Mouse (Mus musculus) liver, adult 2 months (tissue): ENCODE data around the gene Lhfpl5. TPM values are rescaled to one million over a fixed set of nuclear protein-coding genes. Genes with fewer than 3 reads are reported as not detected.

Source experiments
- DNase-seq: peaks from one replicate; pipeline ENCODE4 v3.0.0-alpha.2; 2011; ENCODE audit warnings: low read depth, low spot score; ENCODE audit errors: extremely low read depth
- H3K27ac ChIP-seq: fragments of 200-500 bp; replicated peaks from 2 replicates; pipeline ENCODE4 v1.5.1; 2012; ENCODE audit warnings: low read depth, mild to moderate bottlenecking, control low read depth, inconsistent platforms, low read length; ENCODE audit not compliant: insufficient read depth
- H3K27me3 ChIP-seq: fragments of 200-500 bp; 2 replicates; pipeline ENCODE4 v1.6.1; 2012; ENCODE audit warnings: mild to moderate bottlenecking, moderate library complexity, low read length, inconsistent platforms; ENCODE audit not compliant: control insufficient read depth, insufficient read depth
- H3K36me3 ChIP-seq: fragments of 200-500 bp; 2 replicates; pipeline ENCODE4 v1.6.1; 2012; ENCODE audit warnings: low read length, inconsistent platforms; ENCODE audit not compliant: control insufficient read depth, insufficient read depth
- H3K4me1 ChIP-seq: fragments of 200-500 bp; 2 replicates; pipeline ENCODE4 v1.6.1; 2011; ENCODE audit warnings: low read length; ENCODE audit not compliant: control insufficient read depth, insufficient read depth
- H3K4me3 ChIP-seq: fragments of 200-500 bp; 2 replicates; pipeline ENCODE4 v1.5.1; 2011; ENCODE audit warnings: low read depth, mild to moderate bottlenecking, control low read depth, low read length, moderate library complexity; ENCODE audit not compliant: insufficient read depth
- H3K79me2 ChIP-seq: fragments of 200-500 bp; 2 replicates; pipeline ENCODE4 v1.6.1; 2012; ENCODE audit warnings: inconsistent platforms, mild to moderate bottlenecking, low read length, moderate library complexity; ENCODE audit not compliant: control insufficient read depth, insufficient read depth
- H3K9ac ChIP-seq: fragments of 200-500 bp; 2 replicates; pipeline ENCODE4 v1.6.1; 2012; ENCODE audit warnings: low read depth, mild to moderate bottlenecking, control low read depth, inconsistent platforms, low read length
- CTCF ChIP-seq: fragments of 200-500 bp; IDR thresholded peaks from 2 replicates; pipeline ENCODE4 v1.5.1; 2011; ENCODE audit warnings: low read depth, low read length, control low read depth
- POLR2A ChIP-seq: fragments of 200-500 bp; IDR thresholded peaks from 2 replicates; pipeline ENCODE4 v1.6.1; 2011; ENCODE audit warnings: low read length, control low read depth; ENCODE audit not compliant: insufficient read depth; ENCODE audit errors: extremely low read depth
- WGBS: fragments of 180-500 bp; shearing (Covaris S2); methylation state at CpG from one replicate; pipeline ENCODE4 v1.1.7; 2018; 5-methylcytosine and 5-hydroxymethylcytosine counted together
- polyA plus RNA-seq: library from polyadenylated mRNA; depleted of rRNA; stranded (reverse); fragments of >200 nt; gene quantifications from 2 replicates; pipeline ENCODE4 v1.2.3, GENCODE M21; 2012
- total RNA-seq: library from RNA; depleted of rRNA; stranded (reverse); fragments of >200 nt; gene quantifications from 2 replicates; pipeline ENCODE4 v1.2.3, GENCODE M21; 2014

Gene Lhfpl5
- total and polyA plus RNA-seq, 2 experiments = not detected

DNA sequence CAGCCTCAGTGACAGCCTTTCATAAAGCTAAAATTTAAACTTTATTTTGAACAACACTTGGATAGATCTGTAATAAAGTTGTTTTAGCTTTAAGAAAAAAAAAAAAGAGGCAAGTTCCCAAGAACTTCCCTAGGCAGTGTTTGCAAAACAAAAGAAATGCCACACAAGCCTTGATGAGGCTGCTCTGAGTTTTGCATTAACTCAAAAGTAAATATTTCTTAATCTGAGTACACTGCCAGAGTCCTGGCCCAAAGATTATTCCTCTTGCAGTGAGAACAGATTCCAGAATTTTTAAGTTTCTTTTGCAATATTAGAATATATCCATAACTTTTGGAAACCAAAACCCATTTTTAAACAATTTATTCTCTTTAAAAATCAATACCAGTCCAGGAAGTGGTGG is 10.3 kb upstream of the Lhfpl5 start:
- H3K9ac ChIP-seq = no peak overlapping the region
- TF ChIP-seq CTCF (no peak), POLR2A (no peak)
- H3K4me1 ChIP-seq = 0 out of 2 replicates have a peak, but pooled peaks cover 3% of the 10 kb centered on the region
- no peaks in the 10 kb centered on the region for H3K36me3 ChIP-seq
- no peaks in the 10 kb centered on the region for H3K27me3 ChIP-seq
- H3K27ac ChIP-seq = peak overlapping the region; percentile 58; the same call in 1 of the 2 replicates
- peak; percentile 95 for DNase-seq
- no peaks in the 10 kb centered on the region for H3K79me2 ChIP-seq
- no peak overlapping the region for H3K4me3 ChIP-seq

DNA sequence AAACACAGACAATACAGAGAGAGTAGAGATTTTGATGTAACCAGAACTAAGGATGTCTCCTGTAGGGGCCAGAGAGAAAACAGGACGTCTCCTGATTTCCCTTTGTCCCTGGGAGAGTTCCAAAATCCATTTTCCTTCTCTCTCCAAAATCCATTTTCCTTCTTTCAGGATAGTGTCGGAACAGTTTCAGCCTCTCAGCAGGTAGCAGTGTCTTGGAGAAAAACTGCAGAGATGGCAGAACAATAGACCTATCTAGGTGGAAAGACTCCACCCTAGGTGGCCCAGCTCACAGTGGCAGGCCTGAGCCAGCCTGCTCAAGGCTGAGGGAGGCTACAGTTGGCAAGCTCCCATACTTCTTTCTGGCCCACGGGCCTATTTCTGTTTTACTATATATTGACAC is 7.9 kb upstream of the Lhfpl5 start:
- WGBS = 7% methylated on average over 3 of the region's 3 CpGs
- Histone ChIP-seq H3K27ac (no peak overlapping the region), H3K79me2 (no peaks in the 10 kb centered on the region), H3K36me3 (no peaks in the 10 kb centered on the region), H3K27me3 (no peaks in the 10 kb centered on the region), H3K4me1 (no peaks in the 10 kb centered on the region), H3K9ac (no peak overlapping the region), H3K4me3 (no peak overlapping the region)
- TF ChIP-seq CTCF = no peak
- no peak for TF ChIP-seq POLR2A
- no peak for DNase-seq

DNA sequence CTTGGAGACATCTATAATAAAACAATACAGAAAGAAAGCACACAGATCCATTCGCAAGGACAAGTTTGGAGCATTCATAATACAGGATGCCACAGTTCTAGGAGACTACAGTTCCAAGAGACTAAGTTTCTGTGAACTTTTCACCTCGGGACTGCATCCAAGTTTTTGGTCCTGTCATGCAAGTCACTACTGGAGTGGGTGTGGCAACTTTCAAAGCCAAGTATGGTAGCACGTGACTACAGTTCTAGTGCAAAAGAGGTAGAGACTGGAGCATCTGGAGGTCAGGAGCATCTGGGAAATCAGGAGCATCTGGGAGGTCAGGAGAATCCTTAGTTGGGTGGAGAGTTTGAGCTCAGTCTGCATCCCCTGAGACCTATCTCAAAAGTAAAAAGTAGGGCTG is 3.6 kb upstream of the Lhfpl5 start:
- H3K27me3 ChIP-seq = no peaks in the 10 kb centered on the region
- no peak overlapping the region for H3K9ac ChIP-seq
- H3K27ac ChIP-seq = no peak overlapping the region
- TF ChIP-seq POLR2A (no peak), CTCF (no peak)
- H3K36me3 ChIP-seq = no peaks in the 10 kb centered on the region
- WGBS = 38% methylated on average over 3 of the region's 3 CpGs
- no peak overlapping the region for H3K4me3 ChIP-seq
- DNase-seq = peak; percentile 78
- 0 out of 2 replicates have a peak, but pooled peaks cover 2% of the 10 kb centered on the region for H3K4me1 ChIP-seq
- no peaks in the 10 kb centered on the region for H3K79me2 ChIP-seq

DNA sequence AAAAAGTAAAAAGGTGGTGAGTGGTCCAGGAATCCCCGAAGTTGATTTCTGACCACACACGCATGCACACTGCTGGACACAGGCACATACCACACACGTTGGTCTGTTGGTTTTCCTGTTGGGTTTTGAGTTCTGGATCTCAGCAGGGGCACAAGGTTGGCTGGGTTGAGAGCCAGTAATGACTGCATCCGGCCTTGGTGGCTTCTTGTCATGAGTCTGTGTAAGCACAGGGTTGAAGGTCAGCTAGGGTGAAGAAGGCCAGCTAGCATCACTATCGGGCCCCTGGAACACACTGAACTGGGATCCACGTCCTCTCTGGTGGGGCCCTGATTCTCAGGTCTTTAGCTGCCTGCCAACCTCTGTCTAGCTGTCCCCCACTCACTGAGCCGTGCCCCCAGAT is 2.9 kb upstream of the Lhfpl5 start:
- 83% methylated on average over 7 of the region's 7 CpGs for WGBS
- Histone ChIP-seq H3K27me3 (no peaks in the 10 kb centered on the region), H3K79me2 (no peaks in the 10 kb centered on the region), H3K4me1 (0 out of 2 replicates have a peak, but pooled peaks cover 2% of the 10 kb centered on the region), H3K4me3 (no peak overlapping the region), H3K9ac (no peak overlapping the region), H3K27ac (no peak overlapping the region), H3K36me3 (no peaks in the 10 kb centered on the region)
- no peak for DNase-seq
- TF ChIP-seq CTCF (no peak), POLR2A (no peak)

DNA sequence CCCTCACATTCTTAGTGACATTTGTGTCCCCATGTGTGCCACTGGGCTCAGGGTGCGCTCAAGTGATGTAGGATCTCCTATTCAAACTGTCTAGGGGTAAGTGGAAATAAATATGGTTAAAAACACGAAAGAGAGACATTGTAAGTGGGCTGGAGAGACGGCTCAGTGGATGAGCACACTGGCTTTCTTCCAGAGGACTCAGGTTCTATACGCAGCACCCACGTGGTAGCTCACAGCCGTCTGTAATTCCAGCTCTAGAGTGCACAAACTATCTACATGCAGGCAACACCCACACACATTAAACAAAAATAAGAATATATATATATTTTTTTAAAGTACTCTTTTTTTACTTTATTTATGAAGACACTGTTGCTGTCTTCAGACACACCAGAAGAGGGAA is 2.5 kb upstream of the Lhfpl5 start:
- TF ChIP-seq CTCF (no peak), POLR2A (no peak)
- 87% methylated on average over 6 of the region's 6 CpGs for WGBS
- no peak for DNase-seq
- 0 out of 2 replicates have a peak, but pooled peaks cover 2% of the 10 kb centered on the region for H3K4me1 ChIP-seq
- no peaks in the 10 kb centered on the region for H3K36me3 ChIP-seq
- H3K4me3 ChIP-seq = no peak overlapping the region
- H3K27me3 ChIP-seq = no peaks in the 10 kb centered on the region
- no peak overlapping the region for H3K27ac ChIP-seq
- no peak overlapping the region for H3K9ac ChIP-seq
- no peaks in the 10 kb centered on the region for H3K79me2 ChIP-seq

DNA sequence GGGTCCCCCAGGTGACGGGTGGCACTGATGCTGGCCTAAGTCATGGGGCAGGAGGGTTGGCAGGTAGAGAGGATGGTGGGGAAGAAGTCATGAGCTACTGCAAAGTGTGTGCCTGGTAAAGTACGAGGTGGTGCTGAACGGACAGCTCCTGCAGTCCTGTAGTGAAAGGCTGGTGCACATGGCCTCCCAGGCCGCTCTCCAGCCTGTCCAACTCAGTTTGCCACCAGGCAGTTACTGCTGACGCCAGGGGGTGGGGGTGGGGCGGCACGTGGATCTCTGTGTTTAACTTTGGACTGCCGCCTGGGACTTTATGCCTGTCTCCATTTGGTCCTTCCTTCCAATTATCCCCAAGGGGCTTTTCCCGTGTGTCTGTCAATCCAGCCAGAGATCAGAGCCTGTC is 5.0 kb downstream of the Lhfpl5 start:
- Histone ChIP-seq H3K4me3 (no peak overlapping the region), H3K27ac (no peak overlapping the region), H3K9ac (no peak overlapping the region), H3K27me3 (no peaks in the 10 kb centered on the region), H3K79me2 (no peaks in the 10 kb centered on the region), H3K36me3 (no peaks in the 10 kb centered on the region), H3K4me1 (0 out of 2 replicates have a peak, but pooled peaks cover 2% of the 10 kb centered on the region)
- TF ChIP-seq CTCF = no peak
- TF ChIP-seq POLR2A = no peak
- DNase-seq = peak; percentile 36
- WGBS = 4% methylated on average over 9 of the region's 9 CpGs
